Mouse (Mus musculus) embryonic facial prominence, embryonic 13.5 days (tissue): ENCODE measurements around the gene Gm45717. TPM values are rescaled to one million over a fixed set of nuclear protein-coding genes. Genes with fewer than 3 reads are reported as not detected.
A peak's percentile ranks its signal among the peaks of the same experiment; 100 is the strongest.

Source experiments
- ATAC-seq: fragments of 200-750 bp; cut with Nextera tagmentation; 2 replicates; pipeline ENCODE4 v1.8.0; 2017; ENCODE audit warnings: low read depth; ENCODE audit not compliant: insufficient number of reproducible peaks, insufficient read depth, low FRiP score, low TSS enrichment
- H3K27ac ChIP-seq: fragments of 300-500 bp; sonication (generic); 2 replicates; pipeline ENCODE4 v1.5.1; 2015; ENCODE audit warnings: moderate library complexity, mild to moderate bottlenecking, inconsistent platforms
- H3K27me3 ChIP-seq: fragments of 300-500 bp; sonication (generic); 2 replicates; pipeline ENCODE4 v1.6.1; 2015; ENCODE audit warnings: mild to moderate bottlenecking, inconsistent platforms
- H3K36me3 ChIP-seq: fragments of 300-500 bp; sonication (generic); 2 replicates; pipeline ENCODE4 v1.6.1; 2015; ENCODE audit warnings: mild to moderate bottlenecking, inconsistent platforms
- H3K4me1 ChIP-seq: fragments of 300-500 bp; sonication (generic); 2 replicates; pipeline ENCODE4 v1.6.1; 2015; ENCODE audit warnings: inconsistent platforms
- H3K4me2 ChIP-seq: fragments of 300-500 bp; sonication (generic); 2 replicates; pipeline ENCODE4 v1.6.1; 2015; ENCODE audit warnings: moderate library complexity, mild to moderate bottlenecking, inconsistent platforms
- H3K4me3 ChIP-seq: fragments of 300-500 bp; sonication (generic); 2 replicates; pipeline ENCODE4 v1.5.1; 2015; ENCODE audit warnings: mild to moderate bottlenecking, inconsistent platforms
- H3K9ac ChIP-seq: fragments of 300-500 bp; sonication (generic); 2 replicates; pipeline ENCODE4 v1.6.1; 2015; ENCODE audit warnings: mild to moderate bottlenecking, inconsistent platforms
- H3K9me3 ChIP-seq: fragments of 300-500 bp; sonication (generic); 2 replicates; pipeline ENCODE4 v1.6.1; 2016; ENCODE audit warnings: inconsistent platforms
- WGBS: fragments of 180-500 bp; shearing (Covaris S2); methylation state at CpG from one replicate; pipeline ENCODE4 v1.1.7; 2015; ENCODE audit warnings: mixed read lengths; 5-methylcytosine and 5-hydroxymethylcytosine counted together
- polyA plus RNA-seq: library from polyadenylated mRNA; unstranded; fragments of >200 nt; fragmentation: Nextera tagmentation; extraction: Ambion mirVana; gene quantifications from 2 replicates; pipeline ENCODE4 v1.2.1, GENCODE M21; 2015

Gm45717 gene
- polyA plus RNA-seq, 1 experiment from 2014 or later = not detected

- Histone ChIP-seq H3K27ac (no peak within 1 kb of the TSS), H3K9ac (0 out of 2 replicates have a peak within 1 kb of the TSS, but pooled peaks have one; percentile 36), H3K9me3 (no peaks in the 10 kb centered on the region), H3K4me2 (no peak within 1 kb of the TSS), H3K36me3 (peaks cover 33% of the 10 kb centered on the region), H3K27me3 (no peaks in the 10 kb centered on the region), H3K4me3 (no peak within 1 kb of the TSS), H3K4me1 (peaks cover 7% of the 10 kb centered on the region; the same call in 1 of the 2 replicates)
- no peak for ATAC-seq
- 83% methylated on average over 10 of the region's 10 CpGs for WGBS
These were observed 55.5 kb downstream of the Gm45717 start, which contains the start of gene Cox8b for GRCm38 (mm10) chr7:140900220-140900619. TSS of gene Cox8b (minus strand) at chr7:140900446.

Other genes with a start within 250 kb of the Gm45717 start
- not detected in 2 replicates for gene Cyp2e1, start 192.2 kb downstream of the Gm45717 start, polyA plus RNA-seq
- 0.23 TPM in 1 of 2 replicates, not detected in the other for gene Syce1, start 168.1 kb downstream of the Gm45717 start, polyA plus RNA-seq
- 1.7 and 2.1 TPM in 2 replicates for gene Zfp941, start 133.8 kb downstream of the Gm45717 start, polyA plus RNA-seq
- 4.2 and 5.3 TPM in 2 replicates for gene Urah, start 120.9 kb downstream of the Gm45717 start, polyA plus RNA-seq
- not detected in 2 replicates for gene Scgb1c1, start 110.4 kb downstream of the Gm45717 start, polyA plus RNA-seq
- 0.25 TPM in 1 of 2 replicates, not detected in the other for gene Odf3, start 108.1 kb downstream of the Gm45717 start, polyA plus RNA-seq
- not detected in 2 replicates for gene Gm45785, start 99.6 kb downstream of the Gm45717 start, polyA plus RNA-seq
- 72.4 and 72.6 TPM in 2 replicates for gene Ric8a, start 99.0 kb downstream of the Gm45717 start, polyA plus RNA-seq
- 56.4 and 68.1 TPM in 2 replicates for gene Bet1l, start 98.4 kb downstream of the Gm45717 start, polyA plus RNA-seq
- 237 and 261 TPM in 2 replicates for gene Psmd13, start 74.0 kb downstream of the Gm45717 start, polyA plus RNA-seq
- gene Sirt3, start 73.6 kb downstream of the Gm45717 start, polyA plus RNA-seq = 24.8 and 28.9 TPM in 2 replicates
- gene Cox8b, start 55.5 kb downstream of the Gm45717 start, polyA plus RNA-seq = 1.2 and 1.9 TPM in 2 replicates
- 0.20 and 0.30 TPM in 2 replicates for gene Nlrp6, start 35.0 kb downstream of the Gm45717 start, polyA plus RNA-seq
- gene Pgghg, start 14.5 kb downstream of the Gm45717 start, polyA plus RNA-seq = 25.1 and 25.7 TPM in 2 replicates
- gene Ifitm5, start 5.6 kb downstream of the Gm45717 start, polyA plus RNA-seq = 32.4 and 56.7 TPM in 2 replicates
- gene Ifitm2, start 50 bp upstream of the Gm45717 start, polyA plus RNA-seq = 1,314 and 1,591 TPM in 2 replicates
- 91.5 and 101 TPM in 2 replicates for gene Ifitm1, start 11.3 kb upstream of the Gm45717 start, polyA plus RNA-seq
- 98.1 and 109 TPM in 2 replicates for gene Ifitm3, start 54.8 kb upstream of the Gm45717 start, polyA plus RNA-seq
- gene Ifitm6, start 62.0 kb upstream of the Gm45717 start, polyA plus RNA-seq = 0.45 TPM in 1 of 2 replicates, not detected in the other
- gene Gm17387, start 73.2 kb upstream of the Gm45717 start, polyA plus RNA-seq = not detected in 2 replicates
- 26.4 and 27.4 TPM in 2 replicates for gene B4galnt4, start 105.2 kb upstream of the Gm45717 start, polyA plus RNA-seq
- 36.1 and 46.2 TPM in 2 replicates for gene Pkp3, start 122.3 kb upstream of the Gm45717 start, polyA plus RNA-seq
- 2.4 and 3.8 TPM in 2 replicates for gene Sigirr, start 144.6 kb upstream of the Gm45717 start, polyA plus RNA-seq
- 5.2 TPM in 2 replicates for gene Ano9, start 161.9 kb upstream of the Gm45717 start, polyA plus RNA-seq
- 70.8 and 76.0 TPM in 2 replicates for gene Ptdss2, start 166.4 kb upstream of the Gm45717 start, polyA plus RNA-seq
- gene Rnh1, start 216.9 kb upstream of the Gm45717 start, polyA plus RNA-seq = 111 and 118 TPM in 2 replicates
- 99.8 and 110 TPM in 2 replicates for gene Hras, start 238.1 kb upstream of the Gm45717 start, polyA plus RNA-seq
- gene Lrrc56, start 238.2 kb upstream of the Gm45717 start, polyA plus RNA-seq = 11.6 and 13.3 TPM in 2 replicates